Mouse (Mus musculus) liver, embryonic 15.5 days (tissue): Measurements from ENCODE around the gene Srf. TPM values are rescaled to one million over a fixed set of nuclear protein-coding genes. Genes with fewer than 3 reads are reported as not detected.
A peak's percentile ranks its signal among the peaks of the same experiment; 100 is the strongest.

Source experiments
- ATAC-seq: fragments of 200-750 bp; cut with Nextera tagmentation; 2 replicates; pipeline ENCODE4 v1.8.0; 2017; ENCODE audit warnings: moderate number of reproducible peaks, mild to moderate bottlenecking, moderate library complexity; ENCODE audit not compliant: insufficient read depth
- H3K27ac ChIP-seq: fragments of 300-500 bp; sonication (generic); replicated peaks from 2 replicates; pipeline ENCODE4 v1.5.1; 2015; ENCODE audit warnings: mild to moderate bottlenecking, inconsistent platforms
- H3K27me3 ChIP-seq: fragments of 300-500 bp; sonication (generic); 2 replicates; pipeline ENCODE4 v1.6.1; 2015; ENCODE audit warnings: mild to moderate bottlenecking, inconsistent platforms
- H3K36me3 ChIP-seq: fragments of 300-500 bp; sonication (generic); replicated peaks from 2 replicates; pipeline ENCODE4 v1.6.1; 2015; ENCODE audit warnings: moderate library complexity, mild to moderate bottlenecking, inconsistent platforms
- H3K4me1 ChIP-seq: fragments of 300-500 bp; sonication (generic); replicated peaks from 2 replicates; pipeline ENCODE4 v1.6.1; 2015; ENCODE audit warnings: inconsistent platforms
- H3K4me2 ChIP-seq: fragments of 300-500 bp; sonication (generic); 2 replicates; pipeline ENCODE4 v1.6.1; 2015; ENCODE audit warnings: moderate library complexity, mild to moderate bottlenecking, inconsistent platforms
- H3K4me3 ChIP-seq: fragments of 300-500 bp; sonication (generic); replicated peaks from 2 replicates; pipeline ENCODE4 v1.5.1; 2015; ENCODE audit warnings: mild to moderate bottlenecking, inconsistent platforms
- H3K9ac ChIP-seq: fragments of 300-500 bp; sonication (generic); 2 replicates; pipeline ENCODE4 v1.6.1; 2015; ENCODE audit warnings: moderate library complexity, mild to moderate bottlenecking, inconsistent platforms
- H3K9me3 ChIP-seq: fragments of 300-500 bp; sonication (generic); replicated peaks from 2 replicates; pipeline ENCODE4 v1.6.1; 2016; ENCODE audit warnings: inconsistent platforms
- WGBS: fragments of 180-500 bp; shearing (Covaris S2); methylation state at CpG from one replicate; pipeline ENCODE4 v1.1.7; 2015; ENCODE audit warnings: mixed read lengths; ENCODE audit not compliant: insufficient replicate concordance; 5-methylcytosine and 5-hydroxymethylcytosine counted together
- polyA plus RNA-seq: library from polyadenylated mRNA; unstranded; fragments of >200 nt; fragmentation: Nextera tagmentation; extraction: Ambion mirVana; gene quantifications from 2 replicates; pipeline ENCODE4 v1.2.1, GENCODE M21; 2015

The Srf gene
- polyA plus RNA-seq, 1 experiment from 2014 or later, result 2.2 TPM

DNA sequence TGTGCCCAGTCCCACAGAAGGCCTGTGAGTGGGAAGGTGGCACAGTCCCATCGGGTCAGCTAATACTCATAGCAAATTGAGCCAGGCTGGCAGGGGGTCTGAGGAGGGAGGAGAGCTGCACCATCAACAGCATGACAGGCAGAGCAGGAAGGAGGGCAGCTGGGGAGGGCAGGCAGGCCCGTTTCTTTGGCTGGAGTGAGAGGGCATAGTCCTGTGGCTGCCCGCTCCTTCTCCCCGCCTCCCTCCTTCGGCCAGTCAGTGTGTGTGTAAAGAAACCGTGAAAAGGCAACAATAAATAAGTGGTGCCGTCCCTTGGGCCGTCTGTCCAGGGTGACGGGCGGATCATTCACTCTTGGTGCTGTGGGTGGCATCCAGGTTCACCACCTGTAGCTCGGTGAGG, 7.2 kb downstream of the Srf start:
- Histone ChIP-seq H3K4me2 (no peak overlapping the region), H3K36me3 (peaks cover 39% of the 10 kb centered on the region), H3K4me3 (no peak overlapping the region), H3K9ac (no peak overlapping the region), H3K27ac (no peak overlapping the region), H3K27me3 (peaks cover 40% of the 10 kb centered on the region), H3K4me1 (peaks cover 29% of the 10 kb centered on the region), H3K9me3 (no peaks in the 10 kb centered on the region)
- WGBS, result 72% methylated on average over 11 of the region's 11 CpGs
- ATAC-seq, result no peak

DNA sequence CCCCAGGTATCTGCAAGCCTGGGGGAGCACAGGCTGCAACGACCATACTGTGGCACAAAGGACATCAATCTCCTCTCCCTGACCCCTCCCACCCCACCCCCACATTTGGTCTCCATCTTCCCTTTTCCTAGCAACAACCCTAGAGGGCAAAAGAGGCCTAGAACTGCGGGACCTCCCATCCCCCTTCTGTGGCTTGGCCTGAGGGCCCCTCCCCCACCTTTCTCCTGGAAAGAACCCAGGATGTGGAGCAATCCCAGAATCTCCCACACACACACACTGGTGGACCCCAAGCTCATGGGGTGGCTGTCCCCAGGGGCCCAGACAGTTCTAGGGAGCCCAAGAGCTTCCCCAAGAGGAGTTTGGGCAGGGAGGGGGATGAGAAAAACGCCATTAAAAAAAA, 8.1 kb downstream of the Srf start:
- no peaks in the 10 kb centered on the region for H3K9me3 ChIP-seq
- peaks cover 40% of the 10 kb centered on the region for H3K27me3 ChIP-seq
- no peak for ATAC-seq
- H3K4me3 ChIP-seq, result no peak overlapping the region
- no peak overlapping the region for H3K9ac ChIP-seq
- peaks cover 21% of the 10 kb centered on the region for H3K4me1 ChIP-seq
- 37% methylated on average over 3 of the region's 3 CpGs for WGBS
- no peak overlapping the region for H3K4me2 ChIP-seq
- no peak overlapping the region for H3K27ac ChIP-seq
- peaks cover 39% of the 10 kb centered on the region for H3K36me3 ChIP-seq

- Histone ChIP-seq H3K4me2 (no peak overlapping the region), H3K4me3 (no peak overlapping the region), H3K9me3 (no peaks in the 10 kb centered on the region), H3K9ac (no peak overlapping the region), H3K36me3 (peaks cover 35% of the 10 kb centered on the region), H3K27ac (no peak overlapping the region), H3K4me1 (peaks cover 16% of the 10 kb centered on the region), H3K27me3 (peaks cover 40% of the 10 kb centered on the region)
- ATAC-seq, result no peak
- WGBS, result 32% methylated on average over 8 of the region's 8 CpGs
Observed at GRCm38 (mm10) chr17:46546995-46547394, 9.0 kb downstream of the Srf start.

GRCm38 (mm10) chr17:46546591-46546990, 9.4 kb downstream of the Srf start:
- ATAC-seq, result no peak
- Histone ChIP-seq H3K36me3 (peaks cover 31% of the 10 kb centered on the region), H3K4me3 (peak overlapping the region; percentile 50), H3K9me3 (no peaks in the 10 kb centered on the region), H3K27me3 (peaks cover 40% of the 10 kb centered on the region), H3K4me1 (peaks cover 16% of the 10 kb centered on the region), H3K27ac (no peak overlapping the region), H3K9ac (no peak overlapping the region), H3K4me2 (peak overlapping the region; percentile 71)
- WGBS, result 28% methylated on average over 7 of the region's 7 CpGs

- Histone ChIP-seq H3K4me2 (peak within 1 kb of the TSS; percentile 71), H3K9ac (no peak within 1 kb of the TSS), H3K27ac (no peak within 1 kb of the TSS), H3K9me3 (no peaks in the 10 kb centered on the region), H3K36me3 (peaks cover 25% of the 10 kb centered on the region), H3K4me3 (peak within 1 kb of the TSS; percentile 50), H3K27me3 (peaks cover 40% of the 10 kb centered on the region), H3K4me1 (peaks cover 16% of the 10 kb centered on the region)
- 4% methylated on average over 49 of the region's 49 CpGs for WGBS
- ATAC-seq, result no peak
Observed at GRCm38 (mm10) chr17:46545813-46546564, 10.0 kb downstream of the Srf start, which contains the start of gene Cul9. Gene Cul9, minus strand, starts transcription at chr17:46546388.

- H3K9ac ChIP-seq, result no peak overlapping the region
- 75% methylated on average over 12 of the region's 12 CpGs for WGBS
- peaks cover 4% of the 10 kb centered on the region for H3K36me3 ChIP-seq
- peaks cover 16% of the 10 kb centered on the region for H3K4me1 ChIP-seq
- H3K27ac ChIP-seq, result no peak overlapping the region
- ATAC-seq, result no peak
- H3K9me3 ChIP-seq, result no peaks in the 10 kb centered on the region
- no peak overlapping the region for H3K4me2 ChIP-seq
- no peak overlapping the region for H3K4me3 ChIP-seq
- peaks cover 40% of the 10 kb centered on the region for H3K27me3 ChIP-seq
Observed at GRCm38 (mm10) chr17:46543661-46544060, 12.3 kb downstream of the Srf start.

DNA sequence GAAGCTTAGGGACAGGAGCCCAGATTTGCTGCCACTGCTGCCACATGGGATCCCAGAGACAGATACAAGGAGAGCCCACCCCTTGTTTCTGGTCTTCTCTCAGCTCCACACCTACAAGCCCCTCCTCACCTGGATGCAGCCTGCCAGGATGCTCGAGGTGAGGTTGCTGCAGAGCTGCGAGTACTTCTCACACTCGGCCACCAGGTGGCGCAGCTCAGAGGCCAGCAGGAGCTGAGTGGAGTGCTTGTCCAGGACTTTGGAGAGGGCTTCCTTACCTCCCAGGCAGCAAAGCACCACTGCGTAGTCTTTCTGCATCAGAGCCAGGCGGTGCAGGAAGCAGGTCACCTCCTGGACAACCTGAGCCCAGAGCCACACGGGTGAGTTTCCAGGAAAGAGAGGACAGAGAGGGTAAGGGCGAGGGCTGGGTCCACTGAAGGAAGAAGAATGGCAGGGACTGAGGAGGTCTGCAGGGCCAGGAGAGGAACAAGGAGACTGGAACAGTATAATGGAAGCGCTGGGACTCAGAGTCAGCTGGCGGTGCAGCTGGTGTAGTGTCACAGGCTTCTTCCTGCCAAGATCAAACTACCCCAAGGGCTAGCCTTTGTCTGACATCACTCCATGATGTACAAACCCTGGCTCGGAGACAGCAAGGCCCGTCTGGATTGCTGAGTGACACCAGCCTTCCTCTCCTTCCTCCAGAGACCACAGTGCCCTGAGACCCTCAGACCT, 30.2 kb downstream of the Srf start:
- no peak overlapping the region for H3K4me3 ChIP-seq
- no peak overlapping the region for H3K9ac ChIP-seq
- no peak overlapping the region for H3K27ac ChIP-seq
- H3K27me3 ChIP-seq, result peaks cover 22% of the 10 kb centered on the region
- WGBS, result 31% methylated on average over 12 of the region's 12 CpGs
- H3K4me1 ChIP-seq, result no peaks in the 10 kb centered on the region
- no peaks in the 10 kb centered on the region for H3K9me3 ChIP-seq
- H3K36me3 ChIP-seq, result no peaks in the 10 kb centered on the region
- H3K4me2 ChIP-seq, result no peak overlapping the region
- peak; percentile 22; the same call in 1 of the 2 replicates for ATAC-seq

- no peak overlapping the region for H3K4me3 ChIP-seq
- no peak overlapping the region for H3K27ac ChIP-seq
- H3K4me2 ChIP-seq, result no peak overlapping the region
- no peaks in the 10 kb centered on the region for H3K9me3 ChIP-seq
- no peak overlapping the region for H3K9ac ChIP-seq
- H3K27me3 ChIP-seq, result peaks cover 28% of the 10 kb centered on the region
- no peaks in the 10 kb centered on the region for H3K36me3 ChIP-seq
- 69% methylated on average over 10 of the region's 10 CpGs for WGBS
- no peak for ATAC-seq
- H3K4me1 ChIP-seq, result no peaks in the 10 kb centered on the region
Observed at GRCm38 (mm10) chr17:46525065-46525464, 30.9 kb downstream of the Srf start.

DNA sequence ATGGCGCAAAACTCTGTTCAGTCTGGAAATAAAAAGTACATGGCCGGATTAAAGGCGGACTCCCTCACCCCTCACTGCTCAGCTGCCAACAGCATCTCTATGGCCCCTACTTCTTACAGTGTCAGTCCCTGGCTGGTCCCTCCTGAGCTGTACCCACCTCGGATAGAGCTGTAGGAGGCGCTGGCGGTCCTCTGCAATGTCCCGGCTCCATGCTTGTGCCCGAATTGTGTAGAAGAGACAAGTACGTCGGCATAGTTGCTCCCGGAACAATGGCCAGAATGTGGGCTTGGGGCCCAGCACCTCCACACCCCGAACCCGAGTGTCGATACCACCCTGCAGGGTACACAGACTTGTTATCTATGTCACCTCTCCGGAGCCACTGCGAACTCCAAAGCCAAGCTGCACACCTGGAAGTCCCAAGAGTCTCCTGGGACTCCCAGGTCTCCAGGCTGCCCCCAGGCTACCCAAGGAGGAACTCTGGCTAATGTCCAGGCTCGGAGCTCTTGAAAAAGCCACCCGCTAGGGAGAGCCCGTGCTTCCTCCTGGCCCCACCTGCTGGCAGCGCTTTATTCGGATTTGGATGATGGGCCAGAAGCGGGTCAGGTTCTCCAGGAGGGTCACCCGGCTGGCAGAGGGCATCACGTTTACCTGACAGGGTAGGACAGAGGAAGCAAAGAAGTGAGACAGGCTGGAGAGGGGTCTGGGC, 33.9 kb downstream of the Srf start:
- no peak for ATAC-seq
- Histone ChIP-seq H3K9ac (no peak overlapping the region), H3K4me3 (no peak overlapping the region), H3K4me2 (no peak overlapping the region), H3K36me3 (no peaks in the 10 kb centered on the region), H3K27ac (no peak overlapping the region), H3K27me3 (peaks cover 37% of the 10 kb centered on the region), H3K4me1 (no peaks in the 10 kb centered on the region), H3K9me3 (no peaks in the 10 kb centered on the region)
- WGBS, result 40% methylated on average over 24 of the region's 24 CpGs

DNA sequence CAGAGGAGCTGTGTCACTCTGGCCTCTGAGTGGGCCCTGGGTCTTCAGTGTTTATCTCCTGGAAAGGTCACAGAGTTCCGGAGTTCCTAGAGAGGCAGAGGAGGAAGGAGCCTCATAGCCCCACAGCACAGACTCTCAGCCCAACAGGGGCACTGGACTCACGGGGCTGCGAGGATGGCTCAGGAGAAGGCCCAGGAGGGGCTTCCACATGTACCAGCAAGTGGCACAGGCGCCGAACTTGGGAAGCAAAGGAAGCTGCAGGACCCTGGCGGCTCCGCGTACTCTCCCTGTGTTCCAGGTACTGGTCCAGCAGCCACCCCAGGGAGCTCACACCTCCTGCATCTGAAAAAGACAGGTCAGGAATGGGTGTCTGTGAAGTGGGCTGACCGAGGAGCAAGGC, 34.8 kb downstream of the Srf start:
- Histone ChIP-seq H3K9ac (no peak overlapping the region), H3K27me3 (peaks cover 37% of the 10 kb centered on the region), H3K4me1 (no peaks in the 10 kb centered on the region), H3K4me3 (no peak overlapping the region), H3K36me3 (no peaks in the 10 kb centered on the region), H3K27ac (no peak overlapping the region), H3K9me3 (no peaks in the 10 kb centered on the region), H3K4me2 (no peak overlapping the region; the same call in 1 of the 2 replicates)
- WGBS, result 62% methylated on average over 9 of the region's 9 CpGs
- no peak for ATAC-seq

- H3K9me3 ChIP-seq, result no peaks in the 10 kb centered on the region
- no peak overlapping the region for H3K4me3 ChIP-seq
- peaks cover 37% of the 10 kb centered on the region for H3K27me3 ChIP-seq
- no peak overlapping the region for H3K27ac ChIP-seq
- 19% methylated on average over 25 of the region's 25 CpGs for WGBS
- no peaks in the 10 kb centered on the region for H3K4me1 ChIP-seq
- H3K36me3 ChIP-seq, result no peaks in the 10 kb centered on the region
- H3K4me2 ChIP-seq, result no peak overlapping the region; the same call in 1 of the 2 replicates
- no peak for ATAC-seq
- H3K9ac ChIP-seq, result no peak overlapping the region
Observed at GRCm38 (mm10) chr17:46520385-46520979, 35.5 kb downstream of the Srf start.
